Mouse (Mus musculus) heart, postnatal 0 days (tissue): ENCODE measurements around the gene Ptger2.

Experiments
- CTCF ChIP-seq: IDR thresholded peaks from 2 replicates; pipeline ENCODE4 v1.5.1; 2016; ENCODE audit warnings: antibody characterized with exemption, control low read depth, low read depth
- EP300 ChIP-seq: IDR thresholded peaks from 2 replicates; pipeline ENCODE4 v1.6.1; 2016; ENCODE audit warnings: antibody characterized with exemption, low read depth

- TF ChIP-seq CTCF (no peak), EP300 (no peak)
These were observed 6.3 kb downstream of the Ptger2 start for GRCm38 (mm10) chr14:44994337-44994736.
